Mouse (Mus musculus) megakaryocyte progenitor cell, adult 5-6 weeks (primary cell): Measurements from ENCODE around the gene Myo1g. TPM values are rescaled to one million over a fixed set of nuclear protein-coding genes. Genes with fewer than 3 reads are reported as not detected.
A peak's percentile ranks its signal among the peaks of the same experiment; 100 is the strongest.
"Not testable (repeated sequence)": the region's sequence is repeated elsewhere in the genome, so short reads cannot be mapped to it uniquely, and the experiment has no call there.

Experiments used
- ATAC-seq: replicated peaks from 2 replicates; pipeline ENCODE4 v1.8.0; 2016; ENCODE audit warnings: mild to moderate bottlenecking, moderate TSS enrichment, inconsistent platforms; ENCODE audit not compliant: poor library complexity
- total RNA-seq, 2 experiments: library from RNA; stranded (forward) in 1 of 2; stranded (reverse) in 1 of 2; fragments of 157-497, 149-512 nt in 1 of 2; fragments of 200-1000 nt in 1 of 2; gene quantifications; 2 replicates each; pipeline versions ENCODE4 v1.2.3 to v1.2.4; 2015 to 2017

The Myo1g gene
- total RNA-seq, 2 experiments from 2014 or later: 39.1 to 49.6 TPM

- no peak for ATAC-seq
Observed at GRCm38 (mm10) chr11:6530746-6531145, 10.0 kb upstream of the Myo1g start.

DNA sequence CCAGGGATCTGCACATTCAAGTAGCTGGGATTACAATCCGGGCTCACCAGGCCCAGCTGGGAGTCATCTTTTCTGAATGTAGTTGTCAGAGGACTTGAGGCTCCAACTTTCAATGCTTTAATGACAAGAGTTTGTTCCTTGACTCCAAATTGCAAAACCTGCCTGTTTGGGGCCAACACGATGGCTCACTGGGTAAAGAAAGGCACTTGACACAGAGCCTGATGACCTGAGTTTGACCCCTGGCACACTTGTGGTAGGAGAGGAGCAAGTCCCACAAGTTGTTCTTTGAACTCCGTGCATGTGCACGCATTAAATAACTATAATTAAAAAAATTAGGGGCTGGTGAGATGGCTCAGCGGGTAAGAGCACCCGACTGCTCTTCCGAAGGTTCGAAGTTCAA, 9.2 kb upstream of the Myo1g start:
- ATAC-seq: no peak

- peak; percentile 88 for ATAC-seq
Observed at GRCm38 (mm10) chr11:6528186-6529006, 7.6 kb upstream of the Myo1g start.

DNA sequence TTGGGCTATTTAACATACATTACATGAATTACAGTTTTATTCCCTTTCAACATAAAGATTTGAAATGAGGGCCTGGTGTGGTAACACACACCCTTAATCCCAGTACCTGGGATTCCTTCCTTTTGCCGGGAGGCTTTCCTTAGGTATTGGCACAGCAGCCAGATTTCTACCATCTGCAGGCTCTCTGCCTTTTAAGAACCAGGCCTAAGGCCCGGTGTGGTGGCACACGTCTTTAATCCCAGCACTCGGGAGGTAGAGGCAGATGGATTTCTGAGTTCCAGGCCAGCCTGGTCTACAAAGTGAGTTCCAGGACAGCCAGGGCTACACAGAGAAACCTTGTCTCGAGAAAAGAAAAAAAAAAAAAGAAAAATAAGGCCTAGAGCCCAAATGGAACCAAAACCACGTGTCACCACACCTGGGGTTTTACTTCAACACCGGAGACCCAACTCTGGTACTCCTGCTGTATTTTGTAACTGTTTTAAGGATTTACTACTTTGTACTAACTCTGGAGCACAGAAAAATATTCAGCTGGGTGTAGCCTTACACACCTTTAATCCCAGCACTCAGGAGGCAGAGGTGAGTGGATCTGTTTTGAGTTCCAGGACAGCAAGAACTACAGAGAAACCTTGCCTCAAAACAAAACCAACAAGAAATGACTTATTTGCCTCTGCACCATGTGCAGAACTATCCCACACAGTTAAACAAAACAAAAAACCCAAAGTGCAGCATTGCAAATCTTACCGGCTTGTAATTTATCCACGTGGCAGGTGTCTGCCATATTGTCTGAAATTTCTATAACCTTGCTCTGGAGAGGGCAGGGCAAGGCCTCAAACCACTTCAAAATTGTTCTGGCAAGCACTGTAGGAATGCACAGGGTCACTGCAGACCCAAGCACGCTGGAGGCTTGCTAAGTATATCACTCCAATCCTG, 6.8 kb upstream of the Myo1g start:
- ATAC-seq: peak; percentile 15; the same call in 1 of the 2 replicates

GRCm38 (mm10) chr11:6526526-6527255, 5.9 kb upstream of the Myo1g start:
- ATAC-seq: not testable (repeated sequence)

DNA sequence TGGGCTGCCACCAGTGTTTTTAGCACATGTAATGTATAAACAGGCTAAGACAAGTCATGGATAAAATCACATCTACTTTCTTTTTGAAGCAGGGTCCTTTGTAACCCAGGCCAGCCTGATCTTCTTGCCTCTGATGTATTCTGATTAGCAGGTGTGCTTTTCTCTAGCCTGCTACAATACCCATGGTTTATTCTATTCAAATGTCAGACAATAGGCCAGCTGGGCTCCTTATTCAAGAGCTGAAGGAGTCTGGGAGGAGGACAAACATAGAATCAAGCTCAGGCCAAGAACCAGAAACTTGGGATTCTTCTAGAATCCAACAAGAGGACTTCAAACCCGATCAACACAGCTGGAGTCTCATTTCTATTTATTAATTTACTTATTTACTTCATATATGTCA, 4.5 kb upstream of the Myo1g start:
- no peak for ATAC-seq

- ATAC-seq: no peak
Observed at GRCm38 (mm10) chr11:6524880-6525238, 4.1 kb upstream of the Myo1g start.

- no peak for ATAC-seq
Observed at GRCm38 (mm10) chr11:6524165-6524879, 3.6 kb upstream of the Myo1g start.

GRCm38 (mm10) chr11:6523662-6524088, 2.9 kb upstream of the Myo1g start:
- no peak for ATAC-seq

DNA sequence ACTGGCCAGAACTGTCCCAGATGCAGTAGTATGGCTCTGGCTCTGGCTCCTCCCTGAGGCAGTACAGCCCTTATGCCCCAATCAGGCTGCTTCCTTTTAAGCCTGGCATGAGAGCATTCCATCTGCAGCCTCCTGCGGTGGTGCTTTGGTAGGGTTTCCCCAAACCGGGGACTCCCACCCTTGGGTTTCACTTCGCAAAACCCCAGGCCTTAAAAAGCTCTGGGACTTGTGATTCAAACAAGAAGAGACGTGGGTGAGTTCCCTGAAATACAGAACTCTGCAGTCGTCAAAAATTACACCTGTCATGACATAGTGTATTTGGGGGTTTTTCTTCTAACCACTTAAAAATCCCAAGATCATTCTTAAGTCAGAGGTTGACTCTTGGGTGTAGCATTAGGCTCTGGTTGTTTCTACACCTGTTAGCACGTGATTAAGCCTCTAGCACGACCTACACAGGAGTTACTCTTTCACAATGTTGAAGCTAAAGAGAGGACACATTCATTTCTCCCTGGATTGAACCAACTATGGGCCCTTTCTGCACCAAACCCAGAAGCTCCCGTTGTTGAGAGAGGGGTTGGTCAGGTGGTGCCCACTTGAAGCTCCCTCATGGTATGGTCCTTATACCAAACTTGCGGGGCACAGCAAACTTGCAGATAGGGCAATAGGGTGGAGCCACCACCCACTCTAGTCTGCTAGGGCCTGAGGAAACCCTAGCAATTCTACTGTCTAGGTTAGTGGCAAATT, 2.2 kb upstream of the Myo1g start:
- ATAC-seq: peak; percentile 30

- peak; percentile 66 for ATAC-seq
Observed at GRCm38 (mm10) chr11:6519491-6520033, 1.2 kb downstream of the Myo1g start.

GRCm38 (mm10) chr11:6514837-6515236, 5.9 kb downstream of the Myo1g start:
- no peak for ATAC-seq

GRCm38 (mm10) chr11:6508269-6508876, 12.4 kb downstream of the Myo1g start:
- ATAC-seq: peak; percentile 49

DNA sequence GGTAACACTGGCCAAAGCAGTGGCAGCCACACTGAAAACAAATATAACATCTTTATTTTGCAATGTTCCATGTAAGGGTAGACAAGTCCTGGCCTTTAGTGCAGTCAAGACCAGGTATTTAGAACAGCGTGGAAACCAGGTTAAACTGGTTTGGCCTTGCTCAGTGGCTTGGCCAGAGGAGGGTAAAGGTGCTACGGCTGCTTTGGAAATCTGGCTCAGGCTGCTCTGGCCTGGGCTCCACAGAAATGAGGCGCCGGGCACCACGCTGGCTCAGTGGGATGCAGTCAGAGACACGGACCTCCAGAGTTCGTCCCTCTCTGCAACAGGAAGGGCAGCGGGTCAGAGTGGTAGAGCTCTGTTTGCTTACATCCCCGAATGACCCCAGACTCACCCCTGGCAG, 14.2 kb downstream of the Myo1g start:
- ATAC-seq: no peak

DNA sequence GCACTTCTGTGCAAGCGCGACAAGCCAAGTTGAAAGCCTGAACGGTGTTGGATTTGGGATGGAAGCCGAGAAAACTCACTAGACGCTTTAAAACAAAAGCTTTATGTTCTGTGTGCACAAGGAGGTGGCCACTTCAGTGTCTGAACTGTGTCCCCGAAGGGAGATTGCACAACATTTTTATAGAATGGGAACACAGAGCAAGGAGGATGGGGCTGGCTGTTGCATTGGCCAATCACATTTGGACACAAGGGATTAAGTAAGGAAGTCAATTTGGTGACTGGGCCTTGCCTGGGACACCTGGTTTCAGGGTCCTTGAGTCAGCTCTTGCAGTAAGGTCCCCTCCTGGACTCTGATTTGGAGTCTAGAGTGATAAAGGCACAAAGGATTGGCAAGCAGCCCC, 16.1 kb downstream of the Myo1g start:
- peak; percentile 78 for ATAC-seq

DNA sequence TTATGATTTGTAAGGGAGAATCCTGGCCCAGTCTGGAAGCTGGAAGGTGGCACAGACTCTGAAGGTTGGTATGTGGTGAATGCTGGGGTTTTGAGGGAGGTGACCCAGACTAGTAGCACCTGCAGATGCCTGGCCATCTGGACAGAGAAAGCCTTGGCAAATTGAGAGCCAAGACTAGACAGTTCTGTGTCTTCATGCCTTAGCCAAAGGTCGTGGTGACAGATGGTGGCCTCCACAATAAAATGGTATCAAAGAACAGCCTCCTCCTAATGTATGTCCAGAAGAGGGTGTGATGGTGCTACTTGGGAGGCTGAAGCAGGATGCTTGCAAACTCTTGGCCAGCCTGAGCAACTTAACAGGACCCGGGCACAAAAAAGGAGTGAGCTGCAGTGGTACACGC, 16.5 kb downstream of the Myo1g start:
- ATAC-seq: no peak

- no peak for ATAC-seq
Observed at GRCm38 (mm10) chr11:6502506-6502905, 18.3 kb downstream of the Myo1g start.

DNA sequence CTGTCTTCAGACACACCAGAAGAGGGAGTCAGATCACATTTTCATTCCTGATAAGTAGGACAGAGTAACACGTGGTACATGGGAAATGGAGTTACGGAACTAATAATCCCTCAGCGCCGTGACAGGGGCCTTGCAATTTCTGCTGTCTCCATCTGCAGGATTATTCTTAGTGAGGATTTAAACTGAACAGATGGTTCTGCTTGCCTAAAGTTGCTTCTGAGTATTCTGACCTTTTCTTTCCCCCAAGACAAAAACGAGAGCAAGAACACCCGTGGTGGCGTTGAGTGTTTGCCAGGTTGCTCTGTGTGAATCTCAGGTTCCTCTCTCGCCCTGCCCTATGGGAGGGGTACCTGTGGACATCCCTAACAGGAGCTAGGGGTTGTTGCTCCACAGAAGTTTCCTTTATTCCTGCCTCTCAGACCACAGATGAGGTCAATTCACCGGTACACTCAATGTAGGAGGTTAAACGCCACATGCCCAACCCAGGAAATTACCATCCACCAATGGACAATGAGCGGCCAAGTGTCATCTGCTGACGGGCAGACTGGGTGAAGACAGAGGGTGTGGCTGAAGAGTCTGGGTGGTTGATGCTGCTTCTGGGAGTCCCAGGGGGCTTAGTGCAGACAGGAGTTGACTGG, 23.3 kb downstream of the Myo1g start:
- peak; percentile 100 for ATAC-seq
